Mouse (Mus musculus) right cerebral cortex, postnatal 36 days (tissue): ENCODE data around the gene Zranb2.

Experiments used
- DNase-seq, 2 experiments: peaks; one replicate each; pipeline ENCODE4 v3.0.0; 2022; ENCODE audit warnings: low spot score in 2 of 2, mixed read lengths in 1 of 2

The Zranb2 gene

DNA sequence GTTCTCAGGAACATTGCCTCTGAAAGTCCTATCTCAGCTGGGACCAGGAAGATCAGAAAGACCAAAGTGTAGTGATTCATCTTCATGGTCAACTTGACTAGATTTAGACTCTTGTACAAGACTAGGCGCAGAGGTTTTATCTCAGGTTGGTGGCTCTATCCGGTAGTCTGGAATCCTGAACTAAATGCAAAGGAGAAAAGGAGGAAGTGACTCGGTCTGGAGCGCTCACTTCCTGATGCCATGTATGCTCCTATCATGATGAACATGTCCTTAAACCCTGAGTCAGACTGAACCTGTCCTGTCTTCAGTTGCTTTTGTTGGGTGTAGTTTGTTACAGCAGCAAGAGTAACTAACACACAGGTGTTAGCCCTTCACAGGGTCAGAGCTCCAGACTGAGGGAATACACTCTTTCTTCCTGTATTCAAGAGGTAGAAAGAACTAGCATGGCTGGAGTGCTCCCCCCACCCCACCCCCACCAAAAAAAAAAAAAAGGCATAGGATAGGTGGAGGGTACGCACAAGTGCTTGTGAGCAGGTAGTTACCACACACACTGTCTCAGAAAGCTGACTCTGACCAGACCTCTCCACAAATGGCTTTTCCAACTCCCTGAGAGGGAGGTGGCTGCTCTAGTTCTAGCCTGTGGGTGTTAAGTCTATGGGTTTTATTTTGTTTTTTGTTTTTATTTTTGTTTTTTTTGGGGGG, 44.7 kb downstream of the Zranb2 start:
- no peak for DNase-seq

DNA sequence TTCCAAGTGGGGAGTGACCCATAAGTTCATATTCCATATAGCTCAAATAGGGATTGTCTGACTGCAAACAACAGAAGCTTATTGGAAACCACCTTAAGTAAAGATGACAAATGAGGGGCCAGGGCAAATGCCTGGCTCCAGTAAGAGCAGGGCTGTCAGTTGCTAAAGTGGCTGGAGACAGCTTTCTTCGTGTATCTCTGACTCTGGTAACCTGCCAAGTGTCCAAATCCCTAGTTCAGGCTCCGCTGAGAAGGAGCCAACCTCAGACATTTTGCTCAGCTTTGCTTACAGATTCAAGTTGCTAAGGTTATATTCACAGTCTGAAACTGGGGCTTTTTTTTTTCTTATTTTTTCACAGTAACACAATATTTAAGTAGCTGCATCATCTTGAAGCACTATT, 45.4 kb downstream of the Zranb2 start:
- no peak for DNase-seq

DNA sequence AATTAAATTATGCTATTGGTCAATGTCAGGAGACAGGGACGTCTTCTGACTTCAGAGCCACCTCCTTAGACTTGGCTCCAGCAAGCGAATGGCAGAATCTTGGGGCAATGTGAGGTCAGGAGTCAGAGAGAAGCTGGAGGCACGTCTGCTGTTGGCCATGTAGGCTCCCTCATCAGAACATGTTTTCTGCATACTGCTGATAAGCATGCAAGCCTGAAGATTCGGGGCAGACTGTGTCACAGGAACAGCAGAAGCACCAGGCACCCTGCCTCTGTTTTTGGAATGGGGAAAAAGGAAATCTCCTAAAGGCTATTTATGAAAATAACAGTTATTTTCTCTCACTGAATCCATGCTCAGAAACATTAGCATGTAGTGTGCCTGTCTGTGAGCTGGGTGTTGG, 46.3 kb downstream of the Zranb2 start:
- no peak for DNase-seq

DNA sequence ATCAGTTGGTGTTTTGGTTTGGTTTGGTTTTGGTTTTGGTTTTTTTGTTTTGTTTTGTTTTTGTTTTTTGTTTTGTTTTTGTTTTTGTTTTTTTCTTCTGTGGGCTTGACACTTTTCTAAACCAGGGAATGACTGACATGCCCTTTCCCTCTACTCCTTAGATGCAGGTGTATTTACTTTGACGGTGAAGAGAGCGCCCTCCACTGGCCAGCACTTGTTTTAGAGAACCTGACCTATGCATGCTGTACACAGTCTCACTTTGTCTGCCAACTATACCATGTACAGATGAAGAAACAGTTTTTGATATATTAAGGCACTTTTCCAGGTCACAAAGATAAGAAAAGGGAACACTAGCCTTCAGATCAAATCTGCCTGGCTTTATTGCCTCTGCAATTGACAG, 47.8 kb downstream of the Zranb2 start:
- DNase-seq: no peak

DNA sequence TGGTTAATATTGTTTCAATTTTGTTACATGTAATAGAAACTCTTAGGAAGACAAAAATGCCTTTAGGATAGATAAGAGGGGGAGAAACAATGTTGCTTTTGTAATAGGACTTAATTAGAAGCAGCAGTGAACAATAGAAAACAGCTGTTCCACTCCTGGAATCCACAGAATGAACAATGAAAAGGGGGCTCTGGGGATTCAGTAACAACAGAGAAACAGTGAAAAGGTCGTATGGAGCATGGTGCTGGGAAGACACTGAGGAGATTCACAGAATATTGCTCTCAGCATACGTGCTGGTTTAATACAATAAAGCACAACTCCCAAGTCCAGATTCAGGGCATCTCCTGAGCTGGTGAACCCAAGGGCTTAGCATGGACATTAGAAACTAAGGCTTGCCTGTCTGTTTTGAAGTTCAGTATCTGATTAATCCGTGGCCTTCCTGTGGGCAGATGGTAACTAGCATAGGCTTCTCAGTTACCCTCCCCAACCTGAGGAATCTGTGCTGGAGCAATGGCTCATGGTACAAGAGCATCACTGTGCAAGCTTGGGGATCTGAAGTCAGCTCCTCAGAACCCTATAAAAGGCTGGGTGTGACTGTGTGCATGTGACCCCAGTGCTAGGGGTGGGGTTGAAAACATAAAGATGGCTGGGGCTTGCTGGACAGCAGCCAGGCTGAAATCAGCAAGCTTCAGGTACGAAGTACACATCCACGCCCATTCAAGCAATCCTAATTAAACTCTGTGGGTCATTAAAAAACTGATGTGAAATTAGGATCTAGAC, 48.9 kb downstream of the Zranb2 start:
- no peak for DNase-seq

DNA sequence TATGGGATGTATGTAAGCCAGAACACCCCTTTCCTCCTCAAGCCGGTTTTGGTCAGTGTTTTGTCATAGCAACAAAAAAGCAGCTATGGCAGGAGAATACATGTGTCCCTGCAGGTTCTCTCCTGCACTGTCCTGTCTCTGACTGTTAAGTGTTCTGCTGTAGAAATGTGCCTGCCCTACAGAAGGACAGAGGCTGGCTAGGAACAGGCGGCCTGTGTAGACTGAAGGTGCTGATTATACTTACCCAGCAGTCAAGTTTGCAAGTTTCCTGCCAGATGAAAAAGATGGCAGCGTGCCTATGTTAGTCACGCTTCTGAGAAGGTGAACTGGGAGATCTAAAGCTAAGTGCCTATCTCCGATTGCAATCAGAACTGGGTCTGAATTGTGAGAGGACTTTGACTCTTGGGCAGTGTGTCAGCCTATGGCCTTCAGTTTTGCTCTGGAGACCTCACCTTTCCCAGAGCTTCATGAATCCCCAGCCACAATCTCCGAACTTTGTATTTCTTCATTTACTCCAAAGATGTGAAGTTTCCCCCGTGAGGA, 63.9 kb downstream of the Zranb2 start:
- DNase-seq: no peak
